Mouse (Mus musculus): ENCODE results near the gene Cdc123. TPM values are rescaled to one million over a fixed set of nuclear protein-coding genes. Genes with fewer than 3 reads are reported as not detected.

The Cdc123 gene
- polyA plus RNA-seq (2015; fragmentation: Nextera tagmentation; extraction: Ambion mirVana): 244 and 268 TPM in 2 replicates

GRCm38 (mm10) chr2:5844873-5845631, at the start of gene Cdc123, which contains the start of gene Nudt5:
Gene Cdc123 (minus strand): TSS chr2:5845164.
Gene Nudt5 (plus strand): TSS chr2:5845019.
- ATAC-seq: peak; percentile 98
- H3K4me2 ChIP-seq (ENCODE audit: low read length): peak within 1 kb of the TSS; percentile 80
- peaks cover 14% of the 10 kb centered on the region for H3K36me3 ChIP-seq (ENCODE audit: control insufficient read depth, insufficient read depth, low read length)
- peak within 1 kb of the TSS; percentile 82 for H3K4me3 ChIP-seq (ENCODE audit: low read length)
- peak within 1 kb of the TSS; percentile 93 for H3K27ac ChIP-seq (ENCODE audit: low read depth, low read length)
- H3K27me3 ChIP-seq (replicated peaks; ENCODE audit: control insufficient read depth, insufficient read depth, low read length): no peaks in the 10 kb centered on the region
- peaks cover 10% of the 10 kb centered on the region for H3K4me1 ChIP-seq (ENCODE audit: control insufficient read depth, insufficient read depth, low read depth, low read length)
- peak within 1 kb of the TSS; percentile 85 for H3K9ac ChIP-seq (ENCODE audit: low read depth, low read length)
- WGBS: under 1% methylated on average over 53 of the region's 53 CpGs
- H3K9me3 ChIP-seq (ENCODE audit: control insufficient read depth, low read length): no peaks in the 10 kb centered on the region

DNA sequence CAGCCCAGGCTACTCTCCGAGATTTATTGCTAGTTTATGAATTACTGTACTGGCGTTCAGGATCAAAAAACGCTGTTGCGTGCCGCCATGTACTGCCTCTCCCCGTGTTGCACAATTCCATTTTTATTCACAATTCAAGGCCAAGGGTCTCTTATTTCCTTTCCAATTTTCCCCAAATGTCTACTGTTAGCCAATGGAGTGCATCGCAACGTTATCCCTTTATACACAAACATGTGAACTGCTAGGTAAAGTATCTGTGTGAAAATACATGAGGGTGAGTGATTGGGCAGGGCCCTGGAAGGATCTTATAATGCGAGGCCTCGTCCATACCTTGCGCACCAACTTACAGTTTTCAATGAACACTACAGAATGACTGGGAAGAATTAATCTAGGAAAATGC, 49.3 kb upstream of the Cdc123 start:
- Histone ChIP-seq H3K4me3 (ENCODE audit: low read length) (peak overlapping the region; percentile 94), H3K4me1 (ENCODE audit: control insufficient read depth, insufficient read depth, low read depth, low read length) (peaks cover 11% of the 10 kb centered on the region), H3K36me3 (ENCODE audit: control insufficient read depth, insufficient read depth, low read length) (peaks cover 5% of the 10 kb centered on the region; the same call in 1 of the 2 replicates), H3K9me3 (ENCODE audit: control insufficient read depth, low read length) (no peaks in the 10 kb centered on the region), H3K27ac (ENCODE audit: low read depth, low read length) (no peak overlapping the region), H3K9ac (ENCODE audit: low read depth, low read length) (peak overlapping the region; percentile 98; the same call in 1 of the 2 replicates), H3K27me3 (replicated peaks; ENCODE audit: control insufficient read depth, insufficient read depth, low read length) (no peaks in the 10 kb centered on the region), H3K4me2 (ENCODE audit: low read length) (peak overlapping the region; percentile 61)
- no peak for ATAC-seq
- 34% methylated on average over 11 of the region's 11 CpGs for WGBS

DNA sequence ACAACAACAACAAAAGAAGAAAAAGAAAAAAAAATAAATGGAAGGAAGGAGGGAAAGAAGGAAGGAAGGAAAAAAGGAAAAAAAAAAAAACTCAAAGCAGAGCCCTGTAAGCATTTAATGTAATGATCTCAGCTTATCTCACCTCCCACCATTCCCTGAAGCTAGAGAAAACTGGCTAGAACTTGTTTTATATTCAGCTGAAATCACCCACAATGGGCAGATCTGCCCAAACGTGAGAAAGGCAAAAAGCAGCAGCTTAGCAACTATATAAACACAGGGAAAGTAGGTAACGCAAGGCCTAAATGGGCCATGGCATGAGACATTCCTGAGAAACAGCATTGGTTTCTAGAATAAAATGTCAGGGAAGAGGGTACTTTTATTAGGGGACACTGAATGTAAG, 44.4 kb upstream of the Cdc123 start:
- H3K4me3 ChIP-seq (ENCODE audit: low read length): no peak overlapping the region
- no peaks in the 10 kb centered on the region for H3K27me3 ChIP-seq (replicated peaks; ENCODE audit: control insufficient read depth, insufficient read depth, low read length)
- peaks cover 10% of the 10 kb centered on the region for H3K4me1 ChIP-seq (ENCODE audit: control insufficient read depth, insufficient read depth, low read depth, low read length)
- no peak overlapping the region for H3K4me2 ChIP-seq (ENCODE audit: low read length)
- no peak overlapping the region for H3K27ac ChIP-seq (ENCODE audit: low read depth, low read length)
- H3K36me3 ChIP-seq (ENCODE audit: control insufficient read depth, insufficient read depth, low read length): peaks cover 35% of the 10 kb centered on the region
- H3K9me3 ChIP-seq (ENCODE audit: control insufficient read depth, low read length): no peaks in the 10 kb centered on the region
- 74% methylated on average over 2 of the region's 2 CpGs for WGBS
- no peak for ATAC-seq
- no peak overlapping the region for H3K9ac ChIP-seq (ENCODE audit: low read depth, low read length)

GRCm38 (mm10) chr2:5888865-5889264, 43.9 kb upstream of the Cdc123 start:
- H3K4me1 ChIP-seq (ENCODE audit: control insufficient read depth, insufficient read depth, low read depth, low read length): peaks cover 7% of the 10 kb centered on the region
- no peak overlapping the region for H3K27ac ChIP-seq (ENCODE audit: low read depth, low read length)
- H3K4me2 ChIP-seq (ENCODE audit: low read length): no peak overlapping the region
- ATAC-seq: no peak
- WGBS: 91% methylated on average over 5 of the region's 5 CpGs
- H3K36me3 ChIP-seq (ENCODE audit: control insufficient read depth, insufficient read depth, low read length): peaks cover 38% of the 10 kb centered on the region
- H3K9me3 ChIP-seq (ENCODE audit: control insufficient read depth, low read length): no peaks in the 10 kb centered on the region
- H3K9ac ChIP-seq (ENCODE audit: low read depth, low read length): no peak overlapping the region
- no peaks in the 10 kb centered on the region for H3K27me3 ChIP-seq (replicated peaks; ENCODE audit: control insufficient read depth, insufficient read depth, low read length)
- H3K4me3 ChIP-seq (ENCODE audit: low read length): no peak overlapping the region

DNA sequence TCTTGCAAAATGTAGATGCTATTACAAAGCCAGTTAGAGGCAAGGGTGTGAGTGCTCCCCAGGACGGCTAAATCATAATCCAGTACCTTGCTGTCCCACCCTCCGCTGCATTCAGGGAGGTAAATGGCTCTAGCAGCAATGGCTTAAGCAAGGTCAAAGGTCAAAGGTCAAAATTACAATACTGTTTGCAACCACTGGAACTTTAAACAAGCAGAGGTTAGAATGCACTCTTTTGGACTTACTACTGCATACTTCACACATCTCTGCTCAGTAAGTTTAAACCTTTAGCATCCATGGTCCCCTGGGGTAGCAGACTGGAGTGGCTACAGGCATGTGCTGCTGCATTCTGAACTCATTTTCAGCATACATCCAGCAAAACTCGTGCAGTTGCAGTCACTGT, 32.5 kb upstream of the Cdc123 start:
- H3K27ac ChIP-seq (ENCODE audit: low read depth, low read length): no peak overlapping the region
- H3K4me3 ChIP-seq (ENCODE audit: low read length): no peak overlapping the region
- ATAC-seq: no peak
- H3K9ac ChIP-seq (ENCODE audit: low read depth, low read length): no peak overlapping the region
- H3K4me1 ChIP-seq (ENCODE audit: control insufficient read depth, insufficient read depth, low read depth, low read length): no peaks in the 10 kb centered on the region
- H3K27me3 ChIP-seq (replicated peaks; ENCODE audit: control insufficient read depth, insufficient read depth, low read length): no peaks in the 10 kb centered on the region
- H3K36me3 ChIP-seq (ENCODE audit: control insufficient read depth, insufficient read depth, low read length): peaks cover 32% of the 10 kb centered on the region
- WGBS: 70% methylated on average over 3 of the region's 3 CpGs
- H3K4me2 ChIP-seq (ENCODE audit: low read length): no peak overlapping the region
- no peaks in the 10 kb centered on the region for H3K9me3 ChIP-seq (ENCODE audit: control insufficient read depth, low read length)

DNA sequence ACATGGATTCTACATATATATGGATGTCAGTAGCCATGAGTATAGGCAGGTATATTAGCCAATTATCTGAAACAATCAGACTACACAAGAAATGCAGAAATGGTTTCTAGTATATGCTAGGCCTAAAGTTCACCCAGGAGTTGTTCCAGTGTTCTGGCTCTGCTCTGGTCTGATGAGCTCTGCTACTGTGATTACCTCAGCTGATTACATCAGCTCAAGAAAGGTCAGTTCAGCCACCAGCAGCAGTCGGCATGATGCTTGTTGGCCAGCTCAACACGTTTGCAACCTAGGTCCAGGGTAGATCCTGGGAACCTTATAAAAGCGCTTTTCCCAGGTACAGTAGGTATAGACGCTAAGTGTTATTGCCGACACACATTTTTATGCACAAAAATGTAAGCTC, 24.8 kb upstream of the Cdc123 start:
- Histone ChIP-seq H3K4me1 (ENCODE audit: control insufficient read depth, insufficient read depth, low read depth, low read length) (no peaks in the 10 kb centered on the region), H3K9ac (ENCODE audit: low read depth, low read length) (no peak overlapping the region)

GRCm38 (mm10) chr2:5867681-5868080, 22.7 kb upstream of the Cdc123 start:
- 90% methylated on average over 2 of the region's 2 CpGs for WGBS
- no peaks in the 10 kb centered on the region for H3K27me3 ChIP-seq (replicated peaks; ENCODE audit: control insufficient read depth, insufficient read depth, low read length)

More for the DNA sequence above, 24.8 kb upstream of the Cdc123 start:
- H3K9me3 ChIP-seq (ENCODE audit: control insufficient read depth, low read length): no peaks in the 10 kb centered on the region
- no peak overlapping the region for H3K4me2 ChIP-seq (ENCODE audit: low read length)
- peaks cover 28% of the 10 kb centered on the region for H3K36me3 ChIP-seq (ENCODE audit: control insufficient read depth, insufficient read depth, low read length)
- no peaks in the 10 kb centered on the region for H3K27me3 ChIP-seq (replicated peaks; ENCODE audit: control insufficient read depth, insufficient read depth, low read length)
- H3K27ac ChIP-seq (ENCODE audit: low read depth, low read length): no peak overlapping the region
- ATAC-seq: no peak
- no peak overlapping the region for H3K4me3 ChIP-seq (ENCODE audit: low read length)
- 91% methylated on average over 5 of the region's 5 CpGs for WGBS

GRCm38 (mm10) chr2:5862834-5863233, 17.9 kb upstream of the Cdc123 start, which contains the start of gene Gm13199:
Gene Gm13199 (minus strand): TSS chr2:5862934.
- no peak within 1 kb of the TSS for H3K4me2 ChIP-seq (ENCODE audit: low read length)
- 91% methylated on average over 3 of the region's 3 CpGs for WGBS
- H3K36me3 ChIP-seq (ENCODE audit: control insufficient read depth, insufficient read depth, low read length): peaks cover 9% of the 10 kb centered on the region
- no peaks in the 10 kb centered on the region for H3K9me3 ChIP-seq (ENCODE audit: control insufficient read depth, low read length)
- no peaks in the 10 kb centered on the region for H3K27me3 ChIP-seq (replicated peaks; ENCODE audit: control insufficient read depth, insufficient read depth, low read length)
- no peak within 1 kb of the TSS for H3K9ac ChIP-seq (ENCODE audit: low read depth, low read length)
- H3K4me1 ChIP-seq (ENCODE audit: control insufficient read depth, insufficient read depth, low read depth, low read length): no peaks in the 10 kb centered on the region
- H3K4me3 ChIP-seq (ENCODE audit: low read length): no peak within 1 kb of the TSS
- no peak within 1 kb of the TSS for H3K27ac ChIP-seq (ENCODE audit: low read depth, low read length)
- no peak for ATAC-seq

More at GRCm38 (mm10) chr2:5867681-5868080, 22.7 kb upstream of the Cdc123 start:
- no peaks in the 10 kb centered on the region for H3K4me1 ChIP-seq (ENCODE audit: control insufficient read depth, insufficient read depth, low read depth, low read length)
- H3K27ac ChIP-seq (ENCODE audit: low read depth, low read length): no peak overlapping the region
- ATAC-seq: no peak
- no peak overlapping the region for H3K4me2 ChIP-seq (ENCODE audit: low read length)
- no peak overlapping the region for H3K4me3 ChIP-seq (ENCODE audit: low read length)
- H3K9me3 ChIP-seq (ENCODE audit: control insufficient read depth, low read length): no peaks in the 10 kb centered on the region
- peaks cover 15% of the 10 kb centered on the region for H3K36me3 ChIP-seq (ENCODE audit: control insufficient read depth, insufficient read depth, low read length)
- H3K9ac ChIP-seq (ENCODE audit: low read depth, low read length): no peak overlapping the region

GRCm38 (mm10) chr2:5851866-5852265, 6.9 kb upstream of the Cdc123 start:
- Histone ChIP-seq H3K9me3 (ENCODE audit: control insufficient read depth, low read length) (no peaks in the 10 kb centered on the region), H3K27me3 (replicated peaks; ENCODE audit: control insufficient read depth, insufficient read depth, low read length) (no peaks in the 10 kb centered on the region), H3K4me1 (ENCODE audit: control insufficient read depth, insufficient read depth, low read depth, low read length) (no peaks in the 10 kb centered on the region), H3K9ac (ENCODE audit: low read depth, low read length) (no peak overlapping the region), H3K36me3 (ENCODE audit: control insufficient read depth, insufficient read depth, low read length) (0 out of 2 replicates have a peak, but pooled peaks cover 3% of the 10 kb centered on the region), H3K4me3 (ENCODE audit: low read length) (no peak overlapping the region), H3K27ac (ENCODE audit: low read depth, low read length) (no peak overlapping the region), H3K4me2 (ENCODE audit: low read length) (no peak overlapping the region)
- 95% methylated on average over 5 of the region's 5 CpGs for WGBS
- ATAC-seq: no peak

Data from hindbrain, embryonic 16.5 days (tissue).